Mouse (Mus musculus): ENCODE data around the gene Stk16.
A peak's percentile ranks its signal among the peaks of the same experiment; 100 is the strongest.

Stk16 gene

DNA sequence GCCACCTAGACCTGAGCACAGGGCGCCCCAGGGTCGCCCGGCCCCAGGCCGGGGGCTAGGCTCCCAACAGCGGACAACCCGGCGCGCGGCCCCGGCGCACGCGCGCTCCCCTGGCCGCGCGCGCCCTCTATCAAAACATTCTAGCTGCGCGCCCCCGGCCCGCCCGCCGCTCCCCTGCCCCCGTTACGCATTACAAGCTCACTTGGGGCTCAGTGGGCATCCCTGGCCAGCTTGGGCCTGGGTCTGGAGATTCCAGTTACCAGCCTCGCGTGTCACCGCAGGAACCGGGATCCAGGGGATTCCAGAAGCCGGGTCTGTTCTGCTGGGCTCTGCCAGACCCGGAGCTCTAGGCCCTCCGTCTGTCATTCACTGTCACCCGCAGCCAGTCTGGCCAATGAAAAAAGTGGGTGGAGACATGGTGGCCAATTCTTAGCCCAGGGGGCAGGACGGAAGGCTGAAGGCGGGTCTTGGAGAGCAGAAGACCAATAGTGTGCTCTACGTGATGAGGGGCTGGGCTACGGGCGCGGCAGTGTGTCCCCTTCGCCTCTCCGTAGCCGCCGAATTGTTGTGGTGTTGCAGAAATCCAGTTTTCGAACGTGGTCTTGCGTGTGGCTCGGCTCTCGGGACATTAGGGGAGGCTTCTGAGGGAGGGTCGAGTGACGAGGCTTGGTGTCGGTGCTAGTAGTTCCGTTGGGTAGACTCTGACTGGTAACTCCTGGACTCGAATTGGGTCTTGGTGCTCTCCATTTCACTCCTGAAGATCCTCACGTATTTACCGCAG is 18.8 kb upstream of the Stk16 start, which contains the start of the genes Ankzf1 and Atg9a:
Ankzf1 (plus strand) TSS at position 530 of the 781 bp plus-strand sequence.
Atg9a (minus strand) TSS at position 575 of the 781 bp plus-strand sequence.
- no peak; the same call in 1 of the 2 replicates for TF ChIP-seq GATA4 (IDR thresholded peaks at IDR 0.05; ENCODE audit: insufficient replicate concordance, low read length)

DNA sequence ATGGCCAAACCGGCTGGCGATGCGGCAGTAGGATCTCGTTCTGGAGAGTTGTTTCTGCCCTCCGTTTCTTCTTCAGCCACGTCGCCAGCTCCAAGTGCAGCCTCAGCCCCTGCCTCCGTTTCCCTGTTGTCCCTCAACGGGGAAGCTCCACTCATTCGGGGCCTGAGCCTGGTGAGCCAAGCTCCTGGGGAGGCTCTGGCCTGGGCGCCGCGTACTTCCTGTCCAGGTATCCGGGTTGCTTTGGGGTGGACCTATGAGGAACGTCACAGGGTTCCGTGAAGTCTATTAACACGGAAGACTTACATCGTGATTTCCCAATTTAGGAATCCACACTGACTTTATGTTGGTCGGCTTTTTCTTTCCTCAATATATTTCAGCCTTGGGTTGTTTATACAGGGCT is 18.2 kb upstream of the Stk16 start:
- TF ChIP-seq GATA4 (IDR thresholded peaks at IDR 0.05; ENCODE audit: insufficient replicate concordance, low read length), result no peak

DNA sequence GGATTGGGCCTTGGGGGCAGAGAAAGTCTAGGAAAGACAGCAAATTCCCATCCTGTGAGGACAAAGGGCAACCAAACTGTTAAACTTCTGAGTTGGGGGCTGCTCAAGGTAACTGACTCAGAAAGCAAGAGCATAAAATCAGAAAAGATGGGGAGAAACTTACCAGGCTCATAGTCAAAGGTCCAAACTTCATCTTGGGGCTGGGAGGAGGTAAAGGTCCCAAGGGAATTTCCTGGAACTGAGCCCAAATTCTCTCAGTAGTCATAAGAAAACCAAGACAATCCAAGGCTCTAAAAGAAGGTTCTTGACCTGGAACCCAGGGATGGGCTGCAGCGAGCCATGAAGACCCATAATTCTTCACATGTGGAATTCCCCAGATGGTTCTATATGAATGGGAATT is 9.4 kb upstream of the Stk16 start:
- no peak for TF ChIP-seq GATA4 (IDR thresholded peaks at IDR 0.05; ENCODE audit: insufficient replicate concordance, low read length)

DNA sequence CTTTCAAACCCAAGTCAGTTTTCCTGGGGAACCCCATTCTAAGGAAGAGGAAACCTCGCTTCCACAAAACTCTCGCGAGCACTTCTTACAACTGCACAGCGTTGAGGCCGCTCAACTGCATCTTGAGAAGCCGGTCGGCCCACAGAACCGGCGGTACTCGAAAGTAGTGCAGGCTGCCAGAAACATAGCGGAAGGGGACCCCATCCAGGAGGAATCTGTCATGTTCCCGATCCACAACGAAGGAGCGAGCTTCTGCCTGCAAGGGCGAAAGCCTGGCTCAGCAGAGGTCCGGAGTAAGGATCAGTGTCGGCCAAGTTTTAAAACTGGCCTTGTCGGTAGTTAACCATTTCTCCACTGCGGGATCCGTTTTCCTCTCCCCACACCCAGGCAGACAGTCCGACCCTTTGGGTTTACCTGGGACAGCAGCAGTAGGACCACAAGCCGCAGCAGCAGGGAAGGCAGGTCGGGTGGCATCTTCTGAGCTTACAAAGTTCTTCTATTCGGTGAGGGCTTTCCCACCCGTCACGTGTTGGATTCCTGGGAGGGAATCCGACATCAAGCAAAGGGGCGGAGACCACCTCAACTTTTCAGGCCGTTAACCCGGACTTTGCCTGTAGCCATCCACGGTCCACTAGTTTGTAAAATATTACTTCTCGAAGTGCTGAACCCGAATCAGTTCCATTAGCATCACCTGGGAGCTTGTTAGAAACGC is 1.5 kb upstream of the Stk16 start:
- TF ChIP-seq GATA4 (IDR thresholded peaks at IDR 0.05; ENCODE audit: insufficient replicate concordance, low read length), result no peak

DNA sequence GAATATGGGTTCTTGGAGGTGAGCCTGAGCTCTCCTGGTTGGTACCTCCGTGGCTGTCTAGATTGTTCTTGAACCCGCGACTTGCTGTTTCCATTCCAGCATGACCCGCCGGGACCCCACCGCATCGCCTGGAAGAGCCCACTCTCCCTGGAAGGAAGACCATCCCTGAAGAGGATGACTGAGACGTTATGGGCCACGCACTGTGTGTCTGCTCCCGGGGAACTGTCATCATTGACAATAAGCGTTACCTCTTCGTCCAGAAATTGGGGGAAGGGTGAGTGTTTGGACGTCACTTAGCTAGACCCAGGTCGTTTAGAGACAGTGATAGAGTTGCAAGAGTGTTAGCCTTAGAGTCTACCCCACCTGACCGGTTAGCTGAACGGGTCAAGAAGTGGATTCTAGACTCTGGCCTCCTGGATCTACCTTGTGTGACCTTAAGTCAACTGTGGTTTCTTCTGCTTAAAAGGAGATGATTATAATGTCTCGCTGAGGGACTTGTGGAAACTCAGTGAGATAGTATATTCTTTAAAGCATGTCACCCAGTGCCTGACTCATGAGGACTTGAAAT is 587 bp downstream of the Stk16 start:
- TF ChIP-seq GATA4 (IDR thresholded peaks at IDR 0.05; ENCODE audit: insufficient replicate concordance, low read length), result no peak

DNA sequence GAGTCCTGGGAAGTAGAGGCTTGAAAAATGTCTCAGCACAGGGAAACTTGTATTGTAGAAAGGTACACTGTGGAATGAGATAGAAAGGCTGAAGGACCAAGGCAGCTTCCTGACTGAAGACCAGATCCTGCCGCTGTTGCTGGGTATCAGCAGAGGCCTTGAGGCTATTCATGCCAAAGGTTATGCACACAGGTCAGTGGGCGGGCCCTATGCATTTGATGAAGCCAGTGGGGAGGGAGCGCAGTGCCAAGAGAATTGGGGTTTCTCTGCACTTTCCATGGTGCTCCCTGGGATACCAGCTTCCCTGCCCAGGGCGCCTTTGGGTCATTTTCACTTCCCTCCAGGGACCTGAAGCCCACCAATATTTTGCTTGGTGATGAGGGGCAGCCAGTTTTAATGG is 1.9 kb downstream of the Stk16 start:
- TF ChIP-seq GATA4 (IDR thresholded peaks at IDR 0.05; ENCODE audit: insufficient replicate concordance, low read length), result no peak

DNA sequence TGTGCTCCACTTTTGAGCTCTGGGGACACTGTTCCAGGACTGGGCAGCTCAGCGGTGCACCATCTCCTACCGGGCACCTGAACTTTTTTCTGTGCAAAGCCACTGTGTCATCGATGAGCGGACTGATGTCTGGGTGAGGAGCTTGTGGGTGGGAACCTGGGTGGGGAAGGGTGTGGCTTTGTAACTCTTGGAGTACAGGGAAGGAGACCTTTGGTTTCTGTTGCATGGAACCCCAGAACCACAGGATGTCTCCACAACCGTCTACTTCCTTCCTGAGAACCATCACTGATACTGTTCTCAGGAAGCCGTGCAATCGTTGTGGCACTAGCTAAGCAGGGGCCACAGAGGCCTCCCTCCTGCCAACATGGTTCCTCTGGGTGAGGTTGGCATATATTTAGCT is 2.5 kb downstream of the Stk16 start:
- TF ChIP-seq GATA4 (IDR thresholded peaks at IDR 0.05; ENCODE audit: insufficient replicate concordance, low read length), result no peak

DNA sequence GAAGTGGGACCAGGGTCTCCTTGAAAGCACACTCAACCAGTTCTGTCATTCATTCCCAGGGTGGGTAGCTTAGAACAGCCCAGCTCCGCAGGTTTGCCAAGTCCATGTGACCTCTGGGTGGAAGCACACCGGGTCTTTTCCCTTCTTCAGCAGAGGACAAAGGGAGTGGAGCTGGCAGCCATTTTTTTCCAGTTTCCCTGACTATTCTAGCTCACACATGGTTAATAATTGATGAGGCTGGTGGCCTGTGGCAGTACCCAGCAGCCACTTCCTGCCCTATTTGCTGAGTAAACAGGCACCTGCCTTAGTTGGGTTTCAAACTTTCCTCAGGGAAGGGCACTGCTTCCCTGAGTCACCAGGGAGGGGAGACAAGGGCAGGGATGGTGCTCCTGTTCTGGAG is 3.8 kb downstream of the Stk16 start:
- no peak for TF ChIP-seq GATA4 (IDR thresholded peaks at IDR 0.05; ENCODE audit: insufficient replicate concordance, low read length)

DNA sequence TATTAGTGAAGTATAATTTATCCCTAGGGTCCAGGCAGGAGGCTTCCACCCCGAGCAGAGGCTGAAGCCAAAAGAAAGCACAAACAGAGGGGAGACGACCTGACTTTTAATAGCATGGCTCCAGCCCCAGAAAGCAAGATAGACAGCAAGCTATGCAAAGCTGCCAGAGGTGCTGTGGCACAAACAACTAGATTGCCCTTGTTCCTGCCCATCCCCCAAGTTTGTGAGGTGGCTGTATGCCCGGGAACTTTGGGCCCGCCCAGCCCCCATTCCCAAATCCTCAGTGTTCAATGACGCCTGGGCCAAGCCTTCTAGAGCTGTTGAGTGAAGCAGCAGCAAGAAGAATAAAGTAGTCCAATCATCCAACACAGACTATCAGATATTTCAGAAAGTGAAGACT is 4.2 kb downstream of the Stk16 start:
- TF ChIP-seq GATA4 (IDR thresholded peaks at IDR 0.05; ENCODE audit: insufficient replicate concordance, low read length), result no peak

DNA sequence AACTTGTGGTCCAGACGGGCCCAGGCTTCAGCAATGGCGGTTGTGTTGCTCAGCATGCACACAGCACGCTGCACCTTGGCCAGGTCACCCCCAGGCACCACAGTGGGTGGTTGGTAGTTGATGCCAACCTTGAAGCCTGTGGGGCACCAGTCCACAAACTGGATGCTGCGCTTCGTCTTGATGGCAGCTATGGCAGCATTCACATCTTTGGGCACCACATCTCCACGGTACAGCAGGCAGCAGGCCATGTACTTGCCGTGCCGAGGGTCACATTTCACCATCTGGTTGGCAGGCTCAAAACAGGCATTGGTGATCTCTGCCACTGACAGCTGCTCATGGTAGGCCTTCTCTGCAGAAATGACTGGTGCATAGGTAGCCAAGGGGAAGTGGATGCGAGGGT is 5.1 kb downstream of the Stk16 start:
- no peak for TF ChIP-seq GATA4 (IDR thresholded peaks at IDR 0.05; ENCODE audit: insufficient replicate concordance, low read length)

DNA sequence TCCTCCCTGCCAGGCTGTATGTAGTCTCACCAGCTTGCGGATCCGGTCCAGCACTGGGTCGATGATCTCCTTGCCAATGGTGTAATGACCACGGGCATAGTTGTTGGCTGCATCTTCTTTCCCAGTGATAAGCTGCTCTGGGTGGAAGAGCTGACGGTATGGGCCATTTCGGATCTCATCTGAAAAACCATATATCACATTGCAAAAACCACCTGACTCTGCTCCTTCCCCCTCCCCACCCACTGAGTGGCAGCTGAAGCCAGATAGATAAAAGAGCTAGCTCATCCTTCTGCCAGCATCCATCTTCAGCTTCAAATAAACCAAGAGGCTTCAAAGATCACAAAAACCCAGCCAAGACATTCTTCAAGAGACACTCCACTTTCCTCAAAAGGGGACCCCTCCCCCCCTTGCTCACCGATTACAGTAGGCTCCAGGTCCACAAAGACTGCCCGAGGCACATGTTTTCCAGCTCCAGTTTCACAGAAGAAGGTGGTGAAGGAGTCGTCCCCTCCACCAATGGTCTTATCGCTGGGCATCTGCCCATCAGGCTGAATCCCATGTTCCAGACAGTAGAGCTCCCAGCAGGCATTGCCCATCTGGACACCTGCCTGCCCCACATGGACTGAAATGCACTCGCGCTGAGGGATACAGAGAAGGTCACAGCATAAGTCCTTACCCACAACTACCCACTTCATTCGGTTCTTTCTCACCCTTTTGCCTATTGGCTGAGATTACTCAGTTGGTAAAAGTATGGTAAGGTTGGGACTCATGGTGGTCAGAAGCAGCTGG is 6.4 kb downstream of the Stk16 start:
- TF ChIP-seq GATA4 (IDR thresholded peaks at IDR 0.05; ENCODE audit: insufficient replicate concordance, low read length), result peak; percentile 100

DNA sequence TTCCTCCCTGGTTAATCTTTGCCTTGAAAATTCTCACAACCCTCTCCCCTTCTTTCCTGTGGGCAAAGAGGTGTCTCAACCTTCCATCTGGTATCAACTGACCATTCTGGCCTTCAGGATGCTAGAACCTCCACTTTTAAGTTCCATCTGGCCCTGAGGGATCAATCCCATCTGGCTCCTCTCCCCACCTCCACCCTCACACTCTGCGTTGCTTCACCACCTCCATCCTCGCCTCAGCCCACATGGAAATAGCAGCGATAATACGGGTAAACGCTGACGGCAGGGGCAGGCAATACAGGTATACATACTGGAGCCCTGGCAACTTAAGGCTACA is 7.2 kb downstream of the Stk16 start:
- TF ChIP-seq GATA4 (IDR thresholded peaks at IDR 0.05; ENCODE audit: insufficient replicate concordance, low read length), result no peak

DNA sequence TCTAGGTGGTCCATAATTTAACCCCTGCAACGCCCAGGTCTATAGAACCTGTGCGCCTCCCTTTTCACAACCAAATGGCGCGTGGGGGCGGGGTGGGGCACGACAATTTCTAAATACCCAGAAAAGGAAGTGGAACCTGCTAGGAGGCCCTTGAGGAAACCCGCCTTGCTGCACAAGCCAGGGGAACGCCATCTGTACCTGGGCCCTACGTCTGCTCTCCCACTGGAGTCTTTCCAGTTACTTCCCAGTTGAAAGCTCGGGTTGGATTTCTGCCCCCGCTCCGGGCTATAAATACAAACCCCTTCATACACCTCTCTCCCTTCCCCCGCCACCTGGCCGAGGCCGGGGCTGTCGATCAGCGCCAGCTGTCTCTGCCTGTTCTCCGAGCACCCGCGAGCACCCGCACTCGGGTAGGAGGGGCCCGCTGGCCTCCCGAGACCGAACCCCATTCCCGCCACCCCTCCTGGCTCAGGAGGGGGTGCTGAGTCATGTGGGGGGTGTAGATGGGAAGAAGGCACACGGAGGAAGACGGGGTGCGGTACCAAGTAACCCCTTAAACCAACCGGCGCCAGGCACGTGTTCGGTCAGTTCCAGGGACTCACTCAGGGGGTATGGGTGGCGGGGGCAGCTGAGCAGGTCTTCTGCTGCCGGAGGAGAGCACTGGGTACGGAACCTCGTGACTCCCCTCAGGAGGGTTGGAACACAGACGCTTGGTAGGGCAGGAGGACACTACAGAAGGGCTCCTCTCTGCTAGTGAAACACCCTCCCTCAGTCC is 7.8 kb downstream of the Stk16 start:
- TF ChIP-seq GATA4 (IDR thresholded peaks at IDR 0.05; ENCODE audit: insufficient replicate concordance, low read length), result no peak

DNA sequence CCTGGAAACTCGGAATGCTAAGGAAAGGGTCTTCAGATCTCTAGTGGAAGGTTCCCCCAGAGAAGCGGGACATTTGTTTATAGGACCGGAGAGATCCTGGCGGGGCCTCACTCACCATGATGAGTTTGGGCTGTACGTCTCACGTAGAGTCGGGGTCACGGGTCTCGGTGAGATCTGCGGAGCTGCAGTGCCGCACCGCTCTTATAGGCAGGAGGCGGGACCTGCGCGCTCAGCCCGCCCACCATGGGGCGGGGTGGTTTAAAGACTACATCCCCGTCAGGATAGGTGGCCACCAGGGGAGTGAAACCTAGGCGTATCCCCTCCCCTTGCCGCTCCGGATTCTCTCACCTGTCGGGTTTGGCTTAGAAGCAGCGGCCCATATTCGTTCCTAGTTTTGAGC is 8.4 kb downstream of the Stk16 start:
- TF ChIP-seq GATA4 (IDR thresholded peaks at IDR 0.05; ENCODE audit: insufficient replicate concordance, low read length), result no peak

DNA sequence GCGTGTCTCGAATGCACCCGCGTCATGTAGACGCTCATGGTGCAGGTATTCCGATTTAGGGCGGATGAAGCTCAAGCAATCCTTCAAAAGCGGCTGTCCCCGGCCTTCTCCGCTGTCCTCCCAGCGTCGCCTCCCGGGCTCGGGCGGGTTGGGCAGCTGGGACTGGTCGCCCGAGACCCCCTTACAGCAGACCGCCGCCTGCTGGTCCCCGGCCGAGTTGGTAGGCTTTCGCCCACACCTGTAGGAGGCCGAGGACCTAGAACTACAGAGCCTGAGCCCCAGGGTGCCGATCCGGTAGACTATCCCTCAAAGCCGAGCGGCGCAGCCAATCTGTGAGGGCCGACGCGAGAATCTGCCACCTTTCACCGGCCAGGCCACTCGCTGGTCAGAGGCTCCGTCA is 8.9 kb downstream of the Stk16 start, which contains the start of gene Tuba4a:
Tuba4a (minus strand) TSS at position 335 of the 400 bp plus-strand sequence.
- TF ChIP-seq GATA4 (IDR thresholded peaks at IDR 0.05; ENCODE audit: insufficient replicate concordance, low read length), result no peak

Measured in liver, adult (tissue).